Mouse (Mus musculus): Measurements from ENCODE around the gene Lcn4.

DNA sequence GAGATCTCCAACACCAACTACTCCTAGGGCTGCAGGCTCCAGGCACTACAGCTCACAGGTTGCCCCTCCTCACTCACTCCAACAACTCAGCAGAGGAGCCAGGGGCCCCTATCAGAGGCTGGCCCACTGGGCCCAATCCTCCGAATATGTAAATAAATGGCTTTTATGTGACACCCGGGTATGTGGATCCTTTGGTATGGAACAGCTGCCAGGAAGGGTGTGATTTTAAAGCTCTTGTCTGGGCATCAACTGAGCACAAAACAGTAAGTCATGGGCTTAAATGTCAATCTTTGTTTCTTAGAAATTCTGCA, 34.8 kb downstream of the Lcn4 start:
- TF ChIP-seq POLR2A (IDR thresholded peaks at IDR 0.05; ENCODE audit: insufficient read length, low read depth) (no peak), MYOG (IDR thresholded peaks at IDR 0.05; ENCODE audit: control insufficient read depth in 1 of 3, insufficient read depth in 1 of 3, insufficient read length in 2 of 3, low read depth in 2 of 3) (no peak), USF1 (IDR thresholded peaks at IDR 0.05; ENCODE audit: low read depth) (no peak), TCF12 (IDR thresholded peaks at IDR 0.05; ENCODE audit: insufficient read depth, poor library complexity, severe bottlenecking) (no peak)
